Mouse (Mus musculus): ENCODE measurements around the gene Crhr2.

DNA sequence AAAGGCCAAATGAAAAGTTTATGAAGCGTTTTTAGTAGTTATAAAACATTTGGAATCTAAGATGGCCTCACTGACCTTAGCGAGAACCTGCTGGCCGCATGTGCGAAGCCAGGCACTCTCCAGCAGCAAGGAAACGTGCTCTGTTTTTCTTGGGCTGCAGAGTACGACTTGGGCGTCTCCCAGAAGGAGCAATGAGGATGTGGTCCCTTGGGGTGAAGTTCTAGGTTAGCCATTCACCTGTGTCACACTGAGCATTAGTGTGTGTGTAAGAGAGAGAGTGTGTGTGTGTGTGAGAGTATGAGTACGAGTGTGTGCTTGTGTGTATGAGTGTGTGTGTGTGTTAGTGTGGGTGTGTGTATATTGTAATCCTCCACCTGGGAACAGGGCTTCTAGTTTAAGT is 89.6 kb downstream of the Crhr2 start:
- TF ChIP-seq GATA1 (IDR thresholded peaks at IDR 0.05; ENCODE audit: borderline replicate concordance, low read length) (no peak), FLI1 (IDR thresholded peaks at IDR 0.05; ENCODE audit: low read length) (no peak)
